Mouse (Mus musculus): Measurements from ENCODE around the gene Dnah17.

- no peak for TF ChIP-seq CTCF (IDR thresholded peaks at IDR 0.05)
- TF ChIP-seq EP300 (IDR thresholded peaks at IDR 0.05) = no peak
Observed at GRCm38 (mm10) chr11:118049641-118050040, 80.8 kb downstream of the Dnah17 start.
